Mouse (Mus musculus) kidney, embryonic 16.5 days (tissue): ENCODE measurements at regions not wholly inside any gene's neighbourhood (a gene's known extent, or its start where the extent isn't known, plus 50 kb on each side); places are given as distances from the start of the nearest gene placed in this dataset.
A peak's percentile ranks its signal among the peaks of the same experiment; 100 is the strongest.

Experiments
- ATAC-seq: fragments of 200-750 bp; cut with Nextera tagmentation; 2 replicates; pipeline ENCODE4 v1.8.0; 2017; ENCODE audit warnings: moderate TSS enrichment; ENCODE audit not compliant: low FRiP score, low TSS enrichment
- H3K27ac ChIP-seq: fragments of 300-500 bp; sonication (generic); 2 replicates; pipeline ENCODE4 v1.5.1; 2014; ENCODE audit warnings: low read length
- H3K27me3 ChIP-seq: fragments of 300-500 bp; sonication (generic); 2 replicates; pipeline ENCODE4 v1.6.1; 2014; ENCODE audit warnings: low read length, control low read depth, mixed read lengths; ENCODE audit not compliant: insufficient read depth
- H3K36me3 ChIP-seq: fragments of 300-500 bp; sonication (generic); 2 replicates; pipeline ENCODE4 v1.6.1; 2014; ENCODE audit warnings: low read length, control low read depth, mixed read lengths; ENCODE audit not compliant: insufficient read depth
- H3K4me1 ChIP-seq: fragments of 300-500 bp; sonication (generic); 2 replicates; pipeline ENCODE4 v1.6.1; 2014; ENCODE audit warnings: low read length, control low read depth, mixed read lengths; ENCODE audit not compliant: insufficient read depth
- H3K4me2 ChIP-seq: fragments of 300-500 bp; sonication (generic); replicated peaks from 2 replicates; pipeline ENCODE4 v1.6.1; 2014; ENCODE audit warnings: low read depth, low read length
- H3K4me3 ChIP-seq: fragments of 300-500 bp; sonication (generic); 2 replicates; pipeline ENCODE4 v1.5.1; 2014; ENCODE audit warnings: mild to moderate bottlenecking, low read length
- H3K9ac ChIP-seq: fragments of 300-500 bp; sonication (generic); replicated peaks from 2 replicates; pipeline ENCODE4 v1.6.1; 2014; ENCODE audit warnings: low read length
- H3K9me3 ChIP-seq: fragments of 300-500 bp; sonication (generic); 2 replicates; pipeline ENCODE4 v1.6.1; 2016; ENCODE audit warnings: low read length, control low read depth
- whole genome bisulfite sequencing: fragments of 180-500 bp; shearing (Covaris S2); extraction: QIAGEN DNeasy Blood & Tissue Kit; methylation state at CpG from one replicate; pipeline ENCODE4 v1.1.7; 2014; 5-methylcytosine and 5-hydroxymethylcytosine counted together

DNA sequence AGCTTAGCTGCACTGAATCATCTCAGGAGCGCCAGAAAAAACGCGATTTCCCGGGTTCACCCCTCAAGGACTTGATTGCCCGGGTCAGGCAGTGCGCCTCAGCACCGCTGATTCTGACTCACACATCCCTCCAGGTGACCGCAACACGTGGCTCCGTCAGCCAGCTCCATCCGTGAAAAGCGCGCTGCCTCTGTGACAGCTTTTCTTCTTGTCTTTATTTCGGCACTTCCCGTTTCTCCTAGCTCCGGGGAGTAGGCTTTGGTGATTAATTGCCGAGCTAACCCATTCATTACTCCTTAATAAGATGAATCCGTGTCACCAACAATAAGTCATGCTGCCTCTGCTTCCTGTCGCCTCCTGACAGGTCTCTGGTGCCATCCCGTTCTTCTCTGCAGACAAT, 108.6 kb downstream of the Katnal1 start:
- no peaks in the 10 kb centered on the region for H3K9me3 ChIP-seq
- WGBS: 4% methylated on average over 20 of the region's 20 CpGs
- peak; percentile 52; the same call in 1 of the 2 replicates for ATAC-seq

DNA sequence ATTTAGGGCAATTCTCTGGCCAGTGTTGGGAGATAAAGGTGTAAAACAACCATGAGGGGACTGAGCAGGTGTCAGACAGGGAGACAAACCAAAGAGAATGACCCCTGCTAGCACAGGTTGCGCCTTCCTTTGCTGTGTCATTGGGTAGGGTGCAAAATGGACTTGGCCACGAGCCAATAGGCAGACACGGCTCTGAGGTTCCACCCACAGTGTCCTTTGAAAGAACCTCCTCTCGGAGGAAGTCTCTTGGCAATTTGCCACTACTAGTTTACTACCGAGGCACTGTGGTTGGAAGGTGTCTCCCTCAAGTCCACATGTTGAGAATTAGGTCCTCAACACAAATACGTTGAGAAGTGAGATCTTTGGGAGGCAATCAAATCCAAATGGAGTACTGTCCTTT, 109.7 kb downstream of the Katnal1 start:
- H3K9me3 ChIP-seq: no peaks in the 10 kb centered on the region
- H3K36me3 ChIP-seq: no peaks in the 10 kb centered on the region
- H3K4me2 ChIP-seq: no peak overlapping the region
- no peak overlapping the region for H3K4me3 ChIP-seq
- 39% methylated on average over 6 of the region's 6 CpGs for WGBS
- no peak overlapping the region for H3K9ac ChIP-seq
- peaks cover 30% of the 10 kb centered on the region for H3K4me1 ChIP-seq
- H3K27me3 ChIP-seq: peaks cover 16% of the 10 kb centered on the region
- ATAC-seq: peak; percentile 39; the same call in 1 of the 2 replicates
- H3K27ac ChIP-seq: no peak overlapping the region

More for the DNA sequence above, 108.6 kb downstream of the Katnal1 start:
- Histone ChIP-seq H3K4me3 (peak overlapping the region; percentile 11; the same call in 1 of the 2 replicates), H3K4me1 (peaks cover 30% of the 10 kb centered on the region), H3K27ac (no peak overlapping the region), H3K4me2 (peak overlapping the region; percentile 40), H3K36me3 (no peaks in the 10 kb centered on the region), H3K27me3 (peaks cover 16% of the 10 kb centered on the region), H3K9ac (peak overlapping the region; percentile 30; the same call in 1 of the 2 replicates)

DNA sequence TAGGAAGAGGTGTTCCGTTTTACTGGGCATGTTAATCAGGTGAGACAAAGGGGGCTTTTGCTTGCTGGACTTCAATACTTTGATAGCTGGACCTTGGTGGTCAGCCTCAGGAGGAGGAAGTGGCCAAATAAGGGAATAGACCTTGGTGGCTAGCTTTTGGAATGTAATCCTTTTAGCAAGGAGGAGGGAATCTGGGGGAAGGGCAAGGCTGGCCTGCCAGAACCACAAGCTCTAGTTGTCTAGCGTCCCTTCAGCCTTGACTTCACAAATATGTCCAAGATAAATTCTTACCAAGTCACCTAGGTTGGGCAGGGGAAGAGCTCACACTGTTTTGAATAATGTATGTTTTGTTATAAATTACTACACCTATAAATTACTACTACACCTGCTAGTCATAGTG, 110.4 kb downstream of the Katnal1 start:
- WGBS: 39% methylated on average over 2 of the region's 2 CpGs

DNA sequence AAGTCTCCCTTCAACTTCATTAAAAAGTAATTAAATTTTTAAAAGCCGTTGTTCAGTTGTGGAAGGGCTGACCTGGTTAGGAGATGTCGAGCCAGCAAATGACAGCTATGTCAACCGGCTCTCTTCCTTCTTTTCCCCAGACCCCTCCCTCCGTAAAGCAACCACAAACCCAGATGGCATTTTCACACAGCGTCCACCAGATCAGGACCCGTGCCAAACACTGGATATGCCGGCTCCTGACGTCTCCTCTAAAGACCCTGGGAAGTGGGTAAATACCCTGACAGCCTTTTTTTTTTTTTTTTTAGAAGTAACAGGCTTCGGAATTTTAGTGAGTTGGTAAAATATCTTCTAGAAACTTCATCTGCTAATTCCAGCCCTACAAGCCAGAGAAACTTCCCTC, 116.3 kb downstream of the Katnal1 start:
- no peak overlapping the region for H3K4me2 ChIP-seq
- H3K9me3 ChIP-seq: no peaks in the 10 kb centered on the region
- no peak overlapping the region for H3K9ac ChIP-seq
- no peak overlapping the region for H3K27ac ChIP-seq
- H3K27me3 ChIP-seq: 0 out of 2 replicates have a peak, but pooled peaks cover 3% of the 10 kb centered on the region
- peaks cover 11% of the 10 kb centered on the region for H3K4me1 ChIP-seq
- 71% methylated on average over 9 of the region's 9 CpGs for WGBS
- H3K4me3 ChIP-seq: no peak overlapping the region
- ATAC-seq: no peak
- no peaks in the 10 kb centered on the region for H3K36me3 ChIP-seq

More for the DNA sequence above, 110.4 kb downstream of the Katnal1 start:
- Histone ChIP-seq H3K4me1 (peaks cover 30% of the 10 kb centered on the region), H3K27me3 (peaks cover 16% of the 10 kb centered on the region), H3K4me2 (no peak overlapping the region), H3K9me3 (no peaks in the 10 kb centered on the region), H3K36me3 (no peaks in the 10 kb centered on the region), H3K27ac (no peak overlapping the region), H3K9ac (no peak overlapping the region), H3K4me3 (no peak overlapping the region)
- ATAC-seq: no peak

DNA sequence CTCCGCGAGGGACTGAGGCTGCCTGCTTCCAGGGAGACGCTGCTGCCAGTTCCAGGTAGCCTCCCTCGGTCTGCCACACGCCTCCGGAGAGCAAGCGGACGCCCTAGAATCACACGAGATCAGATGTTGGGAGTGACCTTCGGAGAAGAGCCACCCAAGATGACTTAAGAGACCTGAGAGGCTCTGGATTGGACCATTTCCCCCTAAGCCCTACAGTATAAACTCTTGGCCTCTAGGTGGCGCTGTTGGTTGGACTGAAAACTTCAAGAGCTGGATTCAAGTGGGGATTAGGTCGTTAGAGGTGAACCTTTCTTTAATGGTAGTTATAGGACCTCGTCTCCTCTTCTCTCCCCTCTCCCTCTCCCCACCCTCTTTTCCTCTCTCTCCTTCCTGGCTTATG, 117.1 kb downstream of the Katnal1 start:
- H3K4me3 ChIP-seq: no peak overlapping the region
- no peak overlapping the region for H3K27ac ChIP-seq
- H3K4me1 ChIP-seq: peaks cover 11% of the 10 kb centered on the region
- H3K4me2 ChIP-seq: no peak overlapping the region
- H3K9ac ChIP-seq: no peak overlapping the region
- H3K9me3 ChIP-seq: no peaks in the 10 kb centered on the region; the same call in 1 of the 2 replicates
- H3K27me3 ChIP-seq: 0 out of 2 replicates have a peak, but pooled peaks cover 3% of the 10 kb centered on the region
- 12% methylated on average over 13 of the region's 13 CpGs for WGBS
- no peaks in the 10 kb centered on the region for H3K36me3 ChIP-seq
- ATAC-seq: no peak

DNA sequence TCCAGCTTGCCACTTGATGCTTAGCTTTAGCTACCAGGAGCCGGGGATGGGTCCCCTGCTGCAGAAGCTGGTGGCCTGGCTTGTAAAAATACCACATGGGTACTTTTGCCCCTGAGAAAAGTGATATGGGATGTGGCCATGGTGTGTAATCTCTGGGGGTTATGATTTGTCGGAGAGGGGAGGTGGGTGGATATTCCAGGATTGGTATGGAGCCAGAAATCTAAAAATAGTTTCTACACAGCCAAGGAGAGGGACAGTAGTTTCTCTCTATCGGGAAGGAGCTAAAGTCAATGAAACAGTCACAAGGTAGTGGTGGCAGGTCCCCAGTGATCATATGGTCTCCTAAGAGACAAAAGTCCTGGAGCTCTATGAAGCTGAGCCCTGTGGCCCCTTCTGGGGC, 119.6 kb downstream of the Katnal1 start:
- H3K9me3 ChIP-seq: no peaks in the 10 kb centered on the region; the same call in 1 of the 2 replicates
- H3K4me3 ChIP-seq: no peak overlapping the region
- no peak overlapping the region for H3K9ac ChIP-seq
- ATAC-seq: no peak
- H3K4me1 ChIP-seq: peaks cover 11% of the 10 kb centered on the region
- no peak overlapping the region for H3K27ac ChIP-seq
- H3K4me2 ChIP-seq: no peak overlapping the region
- no peaks in the 10 kb centered on the region for H3K36me3 ChIP-seq
- 0 out of 2 replicates have a peak, but pooled peaks cover 3% of the 10 kb centered on the region for H3K27me3 ChIP-seq
- WGBS: 55% methylated on average over 3 of the region's 3 CpGs

DNA sequence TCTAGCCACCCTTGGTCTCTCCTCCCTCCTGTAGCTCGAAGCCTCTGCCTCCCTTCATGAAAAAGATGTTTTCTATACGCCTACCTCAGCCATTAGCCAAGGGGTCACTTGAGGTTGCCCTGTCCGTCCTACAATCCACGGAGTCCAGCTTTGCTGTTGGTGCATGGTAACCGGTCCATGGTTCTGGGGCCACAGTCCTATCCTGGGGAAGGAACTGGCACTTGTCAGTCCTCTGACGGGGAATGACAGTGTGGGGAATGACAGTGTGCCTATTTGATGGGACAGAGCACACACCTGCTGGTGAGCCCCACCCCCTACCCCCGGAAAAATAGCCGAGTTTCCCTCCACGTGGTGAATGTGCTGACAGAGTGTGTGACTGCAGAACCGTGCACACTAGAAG, 120.1 kb downstream of the Katnal1 start:
- WGBS: 14% methylated on average over 10 of the region's 10 CpGs

DNA sequence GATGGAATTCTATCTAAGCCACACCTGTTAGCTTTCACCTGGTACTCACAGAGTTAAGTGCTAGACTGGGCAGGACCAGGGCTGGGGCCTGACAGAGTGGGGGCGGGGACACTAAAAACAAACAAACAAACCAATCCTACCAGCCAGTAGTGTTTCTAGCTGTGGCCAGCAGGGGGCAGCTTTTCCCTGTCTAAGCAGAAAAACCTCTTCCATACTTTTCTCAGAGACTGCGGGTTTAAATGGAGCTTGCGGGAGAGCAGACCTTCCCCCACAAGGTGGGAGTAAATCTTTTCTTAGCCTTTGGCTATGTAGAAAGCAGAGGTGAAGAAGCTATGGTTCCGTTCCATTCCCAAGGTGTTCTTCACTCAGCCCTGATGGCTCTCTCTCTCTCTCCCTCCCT, 120.7 kb downstream of the Katnal1 start:
- Histone ChIP-seq H3K36me3 (no peaks in the 10 kb centered on the region), H3K9me3 (no peaks in the 10 kb centered on the region; the same call in 1 of the 2 replicates), H3K4me2 (no peak overlapping the region; the same call in 1 of the 2 replicates), H3K27me3 (0 out of 2 replicates have a peak, but pooled peaks cover 3% of the 10 kb centered on the region), H3K9ac (no peak overlapping the region), H3K27ac (no peak overlapping the region), H3K4me3 (no peak overlapping the region), H3K4me1 (peaks cover 11% of the 10 kb centered on the region)
- WGBS: 2% methylated on average over 4 of the region's 4 CpGs
- ATAC-seq: peak; percentile 57; the same call in 1 of the 2 replicates

More for the DNA sequence above, 120.1 kb downstream of the Katnal1 start:
- Histone ChIP-seq H3K36me3 (no peaks in the 10 kb centered on the region), H3K4me3 (no peak overlapping the region), H3K9ac (no peak overlapping the region), H3K27me3 (0 out of 2 replicates have a peak, but pooled peaks cover 3% of the 10 kb centered on the region), H3K4me2 (no peak overlapping the region; the same call in 1 of the 2 replicates), H3K9me3 (no peaks in the 10 kb centered on the region; the same call in 1 of the 2 replicates), H3K27ac (no peak overlapping the region), H3K4me1 (peaks cover 11% of the 10 kb centered on the region)
- ATAC-seq: peak; percentile 32; the same call in 1 of the 2 replicates

DNA sequence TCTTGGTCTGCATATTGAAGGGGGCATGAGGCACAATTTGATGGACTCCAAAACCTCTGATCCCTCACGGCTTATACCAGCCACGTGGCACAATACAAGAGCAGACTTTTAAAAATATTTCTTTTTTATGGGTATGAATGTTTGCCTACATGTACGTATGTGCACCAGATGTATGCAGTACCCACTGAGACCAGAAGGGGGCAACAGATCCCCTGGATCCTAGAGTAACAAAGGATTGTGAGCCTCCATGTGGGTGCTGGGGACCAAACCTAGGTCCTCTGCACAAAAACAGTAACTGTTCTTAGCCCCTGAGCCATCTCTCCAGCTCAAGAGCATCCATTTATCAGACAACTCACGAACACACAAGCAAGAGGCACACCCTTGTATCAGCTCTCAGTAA, 121.5 kb downstream of the Katnal1 start:
- H3K4me3 ChIP-seq: no peak overlapping the region
- no peak overlapping the region for H3K9ac ChIP-seq
- no peaks in the 10 kb centered on the region; the same call in 1 of the 2 replicates for H3K9me3 ChIP-seq
- no peak for ATAC-seq
- H3K4me1 ChIP-seq: peaks cover 11% of the 10 kb centered on the region
- H3K27ac ChIP-seq: no peak overlapping the region
- 95% methylated on average over 4 of the region's 4 CpGs for WGBS
- H3K4me2 ChIP-seq: no peak overlapping the region
- H3K27me3 ChIP-seq: 0 out of 2 replicates have a peak, but pooled peaks cover 3% of the 10 kb centered on the region
- no peaks in the 10 kb centered on the region for H3K36me3 ChIP-seq

DNA sequence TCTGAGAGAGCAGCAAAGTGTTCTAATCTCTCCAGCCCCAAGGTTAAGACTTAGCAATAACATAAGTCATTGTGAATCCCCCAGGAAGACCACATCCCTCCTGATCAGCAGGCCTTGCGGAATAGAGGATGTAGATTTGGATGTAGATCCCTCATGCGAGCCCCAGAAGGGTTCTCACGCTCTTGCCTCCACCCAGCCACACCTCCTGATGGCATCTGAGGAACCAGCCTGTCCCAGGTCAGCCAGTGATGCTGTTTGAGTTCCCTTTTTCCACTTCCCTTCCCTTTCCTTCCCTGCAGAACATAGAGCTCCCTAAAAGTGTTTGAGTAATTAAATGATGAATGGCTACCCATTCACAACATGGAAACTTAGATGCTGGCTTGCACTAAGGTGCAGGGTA, 124.1 kb downstream of the Katnal1 start:
- Histone ChIP-seq H3K36me3 (no peaks in the 10 kb centered on the region), H3K9me3 (no peaks in the 10 kb centered on the region; the same call in 1 of the 2 replicates), H3K27me3 (no peaks in the 10 kb centered on the region), H3K4me2 (no peak overlapping the region), H3K4me3 (no peak overlapping the region), H3K4me1 (peaks cover 11% of the 10 kb centered on the region), H3K9ac (no peak overlapping the region), H3K27ac (no peak overlapping the region)
- WGBS: 63% methylated on average over 3 of the region's 3 CpGs
- ATAC-seq: no peak
